13 mouse cellular contexts compared by ENCODE assay signal in genomic region chr9:70080976-70081375, GRCm38 (mm10). TPM values are rescaled to one million over a fixed set of nuclear protein-coding genes. Genes with fewer than 3 reads are reported as not detected.
DNase-seq lines count a peak whose midpoint lies in the region; ATAC-seq and TF ChIP-seq lines count a peak whose summit lies in the region.
"Had no signal": no experiment of that assay in that cellular context is flagged by ENCODE, and none has a peak within 500 bp of the region (broad histone marks: within the 10 kb centered on the region; RNA-seq: fewer than 3 reads in every experiment).

No protein-coding gene starts in this region.

- H3K36me3 ChIP-seq in limb, embryonic 14.5 days (ENCODE audit: control insufficient read depth, insufficient read depth, low read length), result no peaks in the 10 kb centered on the region
- H3K36me3 ChIP-seq in limb, embryonic 10.5 days, result no peaks in the 10 kb centered on the region
- no peaks in the 10 kb centered on the region for H3K36me3 ChIP-seq in C2C12 (ENCODE audit: control insufficient read depth, insufficient read depth)
- no peaks in the 10 kb centered on the region for H3K36me3 ChIP-seq in ES-E14 (ENCODE audit: control insufficient read depth, insufficient read depth, low read length, poor library complexity, severe bottlenecking)
- H3K36me3 ChIP-seq: liver, embryonic 15.5 days had no signal

- ATAC-seq in limb, embryonic 14.5 days (ENCODE audit: low FRiP score, low read depth), result no peak
- peak; percentile 38 for ATAC-seq in inflammation-experienced regulatory T-cells, adult 6 months

- H3ac ChIP-seq in C2C12 (ENCODE audit: control insufficient read depth, insufficient read length, low read depth), result no peak overlapping the region

- H3K4me2 ChIP-seq in limb, embryonic 14.5 days (replicated peaks; ENCODE audit: low read depth, low read length, severe bottlenecking), result no peak overlapping the region
- H3K4me2 ChIP-seq: liver, embryonic 15.5 days had no signal

- no peak for TF ChIP-seq CTCF in C2C12 (IDR thresholded peaks at IDR 0.05; ENCODE audit: control insufficient read depth, insufficient read depth, insufficient read length)

- no peaks in the 10 kb centered on the region for H3K27me3 ChIP-seq in limb, embryonic 14.5 days (ENCODE audit: control insufficient read depth, insufficient read depth, low read length)
- H3K27me3 ChIP-seq in limb, embryonic 10.5 days (ENCODE audit: low read depth, poor library complexity, severe bottlenecking), result no peaks in the 10 kb centered on the region
- no peaks in the 10 kb centered on the region for H3K27me3 ChIP-seq in C2C12 (ENCODE audit: control insufficient read depth, insufficient read depth, insufficient read length)
- H3K27me3 ChIP-seq: liver, embryonic 15.5 days had no signal

- no peak overlapping the region for H3K9ac ChIP-seq in limb, embryonic 14.5 days (ENCODE audit: low read depth, low read length, severe bottlenecking)
- H3K9ac ChIP-seq in ES-E14 (ENCODE audit: insufficient read depth, low read depth, low read length, poor library complexity, severe bottlenecking), result no peak overlapping the region
- H3K9ac ChIP-seq: liver, embryonic 15.5 days had no signal

- H3K4me3 ChIP-seq in limb, embryonic 14.5 days (replicated peaks; ENCODE audit: low read length), result no peak overlapping the region
- no peak overlapping the region for H3K4me3 ChIP-seq in limb, embryonic 10.5 days
- H3K4me3 ChIP-seq in C2C12 (ENCODE audit: insufficient read depth, poor library complexity, severe bottlenecking), result no peak overlapping the region
- H3K4me3 ChIP-seq in ES-E14 (ENCODE audit: insufficient read depth in 1 of 2, low read depth in 1 of 2, low read length in 2 of 2, poor library complexity in 1 of 2, severe bottlenecking in 1 of 2), result no peak overlapping the region
- H3K4me3 ChIP-seq: liver, embryonic 15.5 days had no signal

- H3K79me3 ChIP-seq in C2C12 (ENCODE audit: low read depth), result no peaks in the 10 kb centered on the region

- in situ Hi-C loops in ES-E14 (cut with MboI; ENCODE audit: low sequenced_read_pairs in 2 of 2, unreplicated experiment in 2 of 2), result no loop called here

- 60% methylated on average over 2 of the region's 2 CpGs for WGBS in limb, embryonic 14.5 days
- WGBS in limb, embryonic 10.5 days, result 79% methylated on average over 2 of the region's 2 CpGs

- H3K79me2 ChIP-seq in C2C12 (ENCODE audit: control insufficient read depth, insufficient read depth), result no peaks in the 10 kb centered on the region

- TF ChIP-seq POLR2A in limb, embryonic 14.5 days (IDR thresholded peaks at IDR 0.05; ENCODE audit: borderline replicate concordance, extremely low read depth, insufficient read depth, insufficient read length), result no peak

- peak; percentile 36 for DNase-seq in limb, embryonic 14.5 days (ENCODE audit: low spot score)
- no peak for DNase-seq in limb, embryonic 10.5 days (ENCODE audit: low spot score)
- DNase-seq in ES-E14 (ENCODE audit: low read depth, low spot score), result no peak
- DNase-seq in cerebellum, adult 8-10 months, result no peak
- no peak for DNase-seq in right cerebral cortex, postnatal 36 days (ENCODE audit: low spot score in 2 of 2)
- DNase-seq: heart, postnatal 10 days; right cerebral cortex, postnatal 25 days had no signal

- H3K27ac ChIP-seq in limb, embryonic 14.5 days (replicated peaks; ENCODE audit: low read depth, low read length), result no peak overlapping the region
- no peak overlapping the region for H3K27ac ChIP-seq in limb, embryonic 10.5 days
- no peak overlapping the region for H3K27ac ChIP-seq in ES-E14 (ENCODE audit: insufficient read depth, low read depth, low read length, poor library complexity, severe bottlenecking)
- H3K27ac ChIP-seq: liver, embryonic 15.5 days had no signal

- no peaks in the 10 kb centered on the region for H3K9me3 ChIP-seq in limb, embryonic 14.5 days (ENCODE audit: control insufficient read depth, low read length)
- no peaks in the 10 kb centered on the region for H3K9me3 ChIP-seq in limb, embryonic 10.5 days (replicated peaks)
- H3K9me3 ChIP-seq in ES-E14 (ENCODE audit: control insufficient read depth, insufficient read depth, low read depth, low read length), result no peaks in the 10 kb centered on the region
- H3K9me3 ChIP-seq: liver, embryonic 15.5 days had no signal

- peaks cover 8% of the 10 kb centered on the region for H3K4me1 ChIP-seq in limb, embryonic 14.5 days (ENCODE audit: control insufficient read depth, insufficient read depth, low read length)
- peaks cover 13% of the 10 kb centered on the region for H3K4me1 ChIP-seq in limb, embryonic 10.5 days
- H3K4me1 ChIP-seq in ES-E14 (ENCODE audit: control insufficient read depth in 2 of 2, insufficient read depth in 2 of 2, low read length in 2 of 2, poor library complexity in 1 of 2), result peaks cover 8 to 16% of the 10 kb centered on the region in 2 experiments; a peak in 3 of 4 replicates

TF ChIP-seq in C2C12, 6 proteins besides CTCF, POLR2A, EP300 and RAD21:
- TF ChIP-seq CEBPB (IDR thresholded peaks at IDR 0.05; ENCODE audit: low read depth) (peak; percentile 69), MAX (IDR thresholded peaks at IDR 0.05) (no peak)
TF ChIP-seq in C2C12: peak in this region for 1.

TF ChIP-seq in ES-E14, 5 proteins besides CTCF, POLR2A, EP300 and RAD21:
- TF ChIP-seq HCFC1 (IDR thresholded peaks at IDR 0.05; ENCODE audit: borderline replicate concordance, insufficient read depth, low read length), result no peak
- peak; percentile 48; the same call in 1 of the 2 replicates for TF ChIP-seq ZNF384 (IDR thresholded peaks at IDR 0.05; ENCODE audit: low read depth, low read length)

RNA-seq across cellular contexts. Expression of gene Gcnt3, which starts 43.1 kb away (rescaled TPM):
- polyA plus RNA-seq in limb, embryonic 14.5 days (2012; rRNA removed), result 0.01 and 0.03 TPM in 2 replicates
- polyA plus RNA-seq in limb, embryonic 14.5 days (2014; fragmentation: Nextera tagmentation; extraction: Ambion mirVana), result 0.04 and 0.06 TPM in 2 replicates
- not detected in 2 replicates for polyA plus RNA-seq in limb, embryonic 10.5 days (2016; fragmentation: Nextera tagmentation; extraction: Ambion mirVana)
- 0.11 TPM for polyA plus RNA-seq in C2C12 (2012; fragmentation: generic; extraction: Trizol)
- total RNA-seq in ES-E14 (2012; rRNA removed), result 1.1 and 1.3 TPM in 2 replicates
- polyA plus RNA-seq in inflammation-experienced regulatory T-cells, adult 6 months (2017; shearing (Covaris generic)), result not detected
- total RNA-seq: adrenal gland, adult 18-20 months; heart, postnatal 10 days; layer of hippocampus, adult 8-10 months had no signal
- polyA plus RNA-seq: cortical plate, adult 2 months; liver, embryonic 15.5 days had no signal
